Mouse (Mus musculus) small intestine, adult 2 months (tissue): ENCODE data around the gene Hoxd13.

Experiments
- CTCF ChIP-seq: fragments of 200-500 bp; IDR thresholded peaks from 2 replicates; pipeline ENCODE4 v1.5.1; 2012; ENCODE audit warnings: low read depth, mild to moderate bottlenecking, control low read depth, inconsistent platforms, low read length, moderate library complexity, mixed read lengths; ENCODE audit not compliant: insufficient replicate concordance, insufficient read length; ENCODE audit errors: extremely low read depth
- POLR2A ChIP-seq: fragments of 200-500 bp; IDR thresholded peaks from 2 replicates; pipeline ENCODE4 v1.6.1; 2012; ENCODE audit warnings: low read depth, mild to moderate bottlenecking, control low read depth, inconsistent platforms, low read length, moderate library complexity

DNA sequence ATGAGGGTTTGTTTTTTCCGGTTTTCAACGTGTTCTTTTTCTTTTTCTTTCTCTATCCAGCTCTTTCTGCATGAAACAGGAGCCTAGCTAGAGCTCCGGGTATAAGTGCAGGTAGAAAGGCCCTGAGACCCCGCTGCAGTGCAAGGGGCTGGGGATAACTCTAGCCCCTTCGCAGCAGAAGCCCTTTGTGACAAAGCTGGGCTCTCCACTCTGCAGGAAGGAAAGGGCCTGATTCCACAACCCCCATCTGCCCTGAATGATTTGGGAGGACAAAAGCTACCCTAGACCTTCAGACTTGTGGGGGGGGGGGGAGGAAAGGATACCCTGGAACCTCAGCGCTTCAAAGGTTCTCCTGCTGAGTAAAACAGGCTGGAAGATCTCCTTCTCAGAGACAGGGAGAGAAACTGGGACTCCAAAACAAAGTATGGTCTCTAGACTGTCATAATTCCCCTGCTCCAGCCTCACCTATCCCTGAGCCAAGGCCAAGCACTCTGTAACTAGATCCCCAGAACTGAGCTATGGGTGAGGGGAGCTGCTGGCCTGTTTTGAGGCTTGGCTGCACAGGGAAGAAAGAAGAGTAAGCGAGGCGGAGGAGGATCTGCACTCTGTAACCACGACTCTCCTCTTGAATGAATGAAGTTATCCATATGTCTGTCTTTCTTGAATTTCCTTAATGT, 8.4 kb downstream of the Hoxd13 start:
- TF ChIP-seq CTCF (no peak), POLR2A (no peak)
